Mouse (Mus musculus) layer of hippocampus, adult 9-10 months (tissue): ENCODE results near the gene Kif1c.
"Not testable (repeated sequence)": the region's sequence is repeated elsewhere in the genome, so short reads cannot be mapped to it uniquely, and the experiment has no call there.

Source experiments
- DNase-seq: peaks from one replicate; pipeline ENCODE4 v3.0.0; 2022; ENCODE audit warnings: low spot score

Gene Kif1c

GRCm38 (mm10) chr11:70742581-70743459 lies 42.5 kb downstream of the Kif1c start:
- no peak for DNase-seq

GRCm38 (mm10) chr11:70745636-70746035 lies 45.3 kb downstream of the Kif1c start:
- DNase-seq, result no peak

DNA sequence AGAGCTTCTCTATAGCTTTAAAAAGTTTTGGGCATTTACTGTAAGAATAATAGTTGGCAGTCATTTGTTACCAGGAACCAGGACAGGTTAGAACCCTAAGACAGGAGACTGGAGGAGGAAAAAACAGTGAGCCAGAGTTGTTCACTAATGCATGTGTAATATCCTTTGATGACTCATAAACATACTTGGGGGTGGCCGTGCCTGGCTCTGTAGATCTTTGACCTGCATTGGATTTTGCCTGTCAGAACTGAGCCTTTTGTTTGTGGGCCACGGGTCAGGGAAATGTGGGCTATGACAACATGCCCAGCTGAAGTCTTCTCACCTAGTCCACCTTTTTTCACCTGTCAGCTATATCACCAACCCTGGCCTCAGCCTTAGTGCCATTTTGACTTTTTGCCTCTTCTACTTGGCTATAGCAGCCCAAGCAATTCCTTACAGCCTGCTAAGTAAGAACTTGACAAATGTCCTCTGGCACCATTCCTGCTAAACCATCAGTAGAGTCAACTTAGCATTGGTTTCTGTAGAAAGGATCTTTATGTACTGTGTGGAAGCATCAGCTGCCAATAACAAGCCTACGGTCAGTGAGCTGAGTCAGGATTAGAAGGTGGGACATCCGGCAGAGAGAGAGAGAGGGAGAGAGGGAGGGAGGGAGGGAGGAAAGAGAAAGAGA lies 47.7 kb downstream of the Kif1c start:
- DNase-seq, result no peak

GRCm38 (mm10) chr11:70752337-70753017 lies 52.1 kb downstream of the Kif1c start:
- DNase-seq, result no peak

DNA sequence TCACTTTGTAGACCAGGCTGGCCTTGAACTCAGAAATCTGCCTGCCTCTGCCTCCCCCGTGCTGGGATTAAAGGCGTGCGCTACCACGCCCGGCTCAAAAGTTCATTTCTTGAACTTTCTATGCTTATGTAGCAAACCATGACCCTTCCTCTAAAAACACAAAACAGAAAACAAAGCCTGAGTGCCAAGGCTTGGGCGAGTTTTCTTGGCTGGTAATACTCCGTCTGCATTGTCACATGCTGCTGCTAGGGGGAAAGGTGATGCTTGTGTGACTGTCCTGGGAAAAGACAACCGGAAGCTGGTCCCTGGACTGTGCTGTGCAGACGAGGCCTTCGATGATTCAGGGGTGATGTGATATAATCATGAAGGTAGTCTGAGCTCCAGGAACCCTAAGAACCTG lies 52.8 kb downstream of the Kif1c start:
- no peak for DNase-seq

DNA sequence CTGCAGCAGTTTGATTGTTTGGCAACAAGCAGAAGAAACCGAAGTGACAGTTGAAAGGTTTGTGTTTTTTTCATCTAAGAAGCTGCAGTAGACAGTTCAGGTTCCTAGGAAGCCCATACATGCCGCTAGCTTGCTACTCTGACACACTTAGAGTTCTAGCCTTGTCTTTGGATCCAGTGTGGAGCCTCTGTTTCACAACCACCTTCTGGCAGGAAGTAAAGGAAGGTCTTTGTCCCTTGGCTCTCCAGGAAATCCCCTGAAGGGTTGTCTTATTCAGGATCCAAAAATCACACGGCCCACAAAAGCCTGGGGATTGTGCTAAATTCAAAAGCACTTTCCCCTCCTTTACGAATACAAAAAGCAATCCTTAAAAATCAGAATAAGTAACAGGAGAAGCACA lies 54.1 kb downstream of the Kif1c start:
- no peak for DNase-seq

GRCm38 (mm10) chr11:70754958-70755357 lies 54.6 kb downstream of the Kif1c start:
- no peak for DNase-seq

GRCm38 (mm10) chr11:70755645-70756044 lies 55.3 kb downstream of the Kif1c start:
- DNase-seq, result peak; percentile 76

GRCm38 (mm10) chr11:70760446-70760845 lies 60.1 kb downstream of the Kif1c start:
- not testable (repeated sequence) for DNase-seq

- no peak for DNase-seq
These were observed 62.3 kb downstream of the Kif1c start for GRCm38 (mm10) chr11:70762641-70763040.

GRCm38 (mm10) chr11:70763582-70763935 lies 63.2 kb downstream of the Kif1c start:
- DNase-seq, result no peak

GRCm38 (mm10) chr11:70763936-70764808 lies 63.8 kb downstream of the Kif1c start, which contains the start of gene Zfp3:
Gene Zfp3, plus strand, starts transcription at chr11:70764209.
- peak; percentile 49 for DNase-seq

- no peak for DNase-seq
These were observed 65.6 kb downstream of the Kif1c start for GRCm38 (mm10) chr11:70765776-70766445.

GRCm38 (mm10) chr11:70770804-70771203 lies 70.5 kb downstream of the Kif1c start:
- DNase-seq, result no peak

DNA sequence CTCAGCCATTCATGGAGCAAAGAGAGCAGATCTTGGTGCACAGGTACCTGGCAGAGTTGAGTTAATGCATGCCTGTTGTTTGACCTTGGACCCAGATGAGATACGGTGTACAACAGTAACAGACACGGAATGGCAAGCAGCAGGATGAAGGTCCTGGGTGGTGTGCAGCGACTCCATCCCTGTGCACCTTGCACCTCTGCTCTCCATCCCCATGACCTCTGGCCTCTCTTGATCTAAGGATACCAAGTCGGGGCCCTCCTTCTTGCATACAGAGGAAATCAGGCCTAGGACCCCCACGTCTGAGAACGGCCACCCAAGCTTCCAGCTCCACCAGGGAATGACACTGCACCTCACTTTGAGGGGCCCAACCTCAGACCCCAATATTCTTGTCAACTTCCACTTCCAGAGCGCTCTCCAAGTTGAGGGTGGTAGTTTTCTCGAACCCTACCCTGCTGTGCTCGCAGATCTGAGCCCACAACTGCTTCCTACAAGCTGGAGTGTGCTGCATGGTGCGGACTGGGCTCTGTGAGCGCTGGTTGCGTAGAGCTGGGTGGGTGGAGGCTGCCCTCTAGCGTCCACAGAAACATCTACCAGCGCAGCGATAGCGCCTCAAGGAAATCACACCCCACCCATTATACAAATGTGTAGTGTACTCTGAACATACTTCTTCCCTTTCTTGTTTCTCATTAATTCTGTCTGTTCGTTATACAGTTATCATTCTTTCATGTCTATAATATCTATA lies 76.7 kb downstream of the Kif1c start:
- no peak for DNase-seq

GRCm38 (mm10) chr11:70777634-70778033 lies 77.3 kb downstream of the Kif1c start:
- no peak for DNase-seq

- DNase-seq, result not testable (repeated sequence)
These were observed 77.7 kb downstream of the Kif1c start for GRCm38 (mm10) chr11:70778058-70778457.
